Mouse (Mus musculus): ENCODE data around the gene Lrrc71. TPM values are rescaled to one million over a fixed set of nuclear protein-coding genes. Genes with fewer than 3 reads are reported as not detected.

Lrrc71 gene
- polyA plus RNA-seq, 1 experiment: 15.4 TPM

- H3K4me1 ChIP-seq (ENCODE audit: control insufficient read depth, insufficient read depth, low read length): no peaks in the 10 kb centered on the region
- H3K4me3 ChIP-seq (replicated peaks; ENCODE audit: extremely low read depth, low read depth, low read length): no peak overlapping the region
- 85% methylated on average over 11 of the region's 11 CpGs for WGBS
- TF ChIP-seq POLR2A (IDR thresholded peaks at IDR 0.05; ENCODE audit: borderline replicate concordance, extremely low read depth, low read depth, low read length): no peak
- no peak for TF ChIP-seq CTCF (IDR thresholded peaks at IDR 0.05; ENCODE audit: insufficient read depth, low read length)
- DNase-seq: no peak
Observed at GRCm38 (mm10) chr3:87733984-87734761, 14.3 kb downstream of the Lrrc71 start.

- DNase-seq: no peak
- TF ChIP-seq POLR2A (IDR thresholded peaks at IDR 0.05; ENCODE audit: borderline replicate concordance, extremely low read depth, low read depth, low read length): no peak
- no peak for TF ChIP-seq CTCF (IDR thresholded peaks at IDR 0.05; ENCODE audit: insufficient read depth, low read length)
- Histone ChIP-seq H3K4me3 (replicated peaks; ENCODE audit: extremely low read depth, low read depth, low read length) (no peak overlapping the region), H3K4me1 (ENCODE audit: control insufficient read depth, insufficient read depth, low read length) (no peaks in the 10 kb centered on the region)
- WGBS: 72% methylated on average over 4 of the region's 4 CpGs
Observed at GRCm38 (mm10) chr3:87733098-87733497, 15.3 kb downstream of the Lrrc71 start.

GRCm38 (mm10) chr3:87728696-87729095, 19.7 kb downstream of the Lrrc71 start:
- 78% methylated on average over 6 of the region's 6 CpGs for WGBS
- no peak for DNase-seq

DNA sequence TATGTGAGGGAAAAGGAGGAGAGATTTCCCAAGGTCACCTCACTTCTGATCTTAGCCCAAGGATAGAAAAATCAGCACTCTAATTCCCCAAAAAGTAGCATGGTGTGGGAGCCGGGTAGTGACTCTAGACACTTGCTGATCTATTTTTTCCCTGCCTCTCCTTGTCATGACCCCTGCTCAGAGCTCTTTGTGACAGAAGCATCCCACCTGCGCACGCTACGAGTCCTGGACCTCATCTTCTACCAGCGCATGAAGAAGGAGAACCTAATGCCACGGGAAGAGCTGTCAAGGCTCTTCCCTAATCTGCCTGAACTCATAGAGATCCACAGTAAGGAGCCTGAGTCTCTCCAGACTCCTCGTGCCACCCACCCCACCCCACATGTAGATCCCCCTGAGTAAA, 22.2 kb downstream of the Lrrc71 start:
- H3K4me1 ChIP-seq (ENCODE audit: control insufficient read depth, insufficient read depth, low read length): no peaks in the 10 kb centered on the region
- DNase-seq: no peak
- TF ChIP-seq POLR2A (IDR thresholded peaks at IDR 0.05; ENCODE audit: borderline replicate concordance, extremely low read depth, low read depth, low read length) (no peak), CTCF (IDR thresholded peaks at IDR 0.05; ENCODE audit: insufficient read depth, low read length) (no peak)
- no peak overlapping the region for H3K4me3 ChIP-seq (replicated peaks; ENCODE audit: extremely low read depth, low read depth, low read length)
- WGBS: 98% methylated on average over 7 of the region's 7 CpGs

More at GRCm38 (mm10) chr3:87728696-87729095, 19.7 kb downstream of the Lrrc71 start:
- no peaks in the 10 kb centered on the region for H3K4me1 ChIP-seq (ENCODE audit: control insufficient read depth, insufficient read depth, low read length)
- no peak for TF ChIP-seq CTCF (IDR thresholded peaks at IDR 0.05; ENCODE audit: insufficient read depth, low read length)
- no peak for TF ChIP-seq POLR2A (IDR thresholded peaks at IDR 0.05; ENCODE audit: borderline replicate concordance, extremely low read depth, low read depth, low read length)
- no peak overlapping the region for H3K4me3 ChIP-seq (replicated peaks; ENCODE audit: extremely low read depth, low read depth, low read length)

- Histone ChIP-seq H3K4me3 (replicated peaks; ENCODE audit: extremely low read depth, low read depth, low read length) (no peak overlapping the region), H3K4me1 (ENCODE audit: control insufficient read depth, insufficient read depth, low read length) (no peaks in the 10 kb centered on the region)
- 97% methylated on average over 16 of the region's 16 CpGs for WGBS
- no peak for TF ChIP-seq CTCF (IDR thresholded peaks at IDR 0.05; ENCODE audit: insufficient read depth, low read length)
- no peak for TF ChIP-seq POLR2A (IDR thresholded peaks at IDR 0.05; ENCODE audit: borderline replicate concordance, extremely low read depth, low read depth, low read length)
- no peak for DNase-seq
Observed at GRCm38 (mm10) chr3:87725396-87726160, 22.8 kb downstream of the Lrrc71 start.

DNA sequence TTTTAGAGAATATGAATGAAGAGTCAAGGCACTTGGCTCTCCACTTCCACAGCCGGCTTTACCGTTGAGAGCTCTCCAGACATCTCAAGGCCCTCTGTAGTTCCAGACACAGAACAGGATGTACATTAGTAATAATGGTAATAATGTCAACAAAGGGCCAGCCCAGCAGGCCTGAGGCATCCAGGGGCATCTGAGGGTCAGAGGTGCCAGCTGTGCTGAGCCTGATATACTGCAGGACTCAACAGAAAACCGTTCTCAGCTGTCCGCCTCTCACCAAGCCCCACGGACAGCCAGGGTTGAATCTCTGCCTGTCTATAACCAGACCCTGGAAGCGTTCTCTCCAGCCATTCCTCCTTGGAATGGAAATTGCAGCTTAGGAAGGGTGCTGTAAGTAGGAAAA, 23.9 kb downstream of the Lrrc71 start:
- H3K4me1 ChIP-seq (ENCODE audit: control insufficient read depth, insufficient read depth, low read length): no peaks in the 10 kb centered on the region
- WGBS: 55% methylated on average over 6 of the region's 6 CpGs
- TF ChIP-seq POLR2A (IDR thresholded peaks at IDR 0.05; ENCODE audit: borderline replicate concordance, extremely low read depth, low read depth, low read length) (no peak), CTCF (IDR thresholded peaks at IDR 0.05; ENCODE audit: insufficient read depth, low read length) (no peak)
- H3K4me3 ChIP-seq (replicated peaks; ENCODE audit: extremely low read depth, low read depth, low read length): no peak overlapping the region
- no peak for DNase-seq

DNA sequence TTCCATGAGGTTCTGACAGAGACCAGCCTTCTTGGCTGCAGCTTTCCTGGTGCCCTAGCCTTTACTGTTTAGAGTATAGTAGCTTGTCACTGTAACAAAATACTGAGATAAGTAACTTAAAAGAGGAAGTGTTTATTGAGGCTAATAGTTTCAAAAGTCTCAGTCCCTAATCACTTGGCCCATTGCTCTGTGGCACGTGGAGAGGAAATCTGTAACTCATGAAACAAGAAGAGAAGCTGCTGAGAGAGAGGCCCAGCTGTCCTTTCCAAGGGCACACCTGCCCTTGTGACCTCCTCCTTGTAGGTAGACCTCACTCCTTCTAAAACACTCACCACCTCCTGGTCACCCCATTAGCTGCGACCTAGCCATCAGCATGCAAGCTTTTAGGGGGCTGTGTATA, 29.9 kb downstream of the Lrrc71 start:
- TF ChIP-seq POLR2A (IDR thresholded peaks at IDR 0.05; ENCODE audit: borderline replicate concordance, extremely low read depth, low read depth, low read length) (no peak), CTCF (IDR thresholded peaks at IDR 0.05; ENCODE audit: insufficient read depth, low read length) (no peak)
- no peak for DNase-seq
- Histone ChIP-seq H3K4me1 (ENCODE audit: control insufficient read depth, insufficient read depth, low read length) (no peaks in the 10 kb centered on the region), H3K4me3 (replicated peaks; ENCODE audit: extremely low read depth, low read depth, low read length) (no peak overlapping the region)
- 54% methylated on average over 2 of the region's 2 CpGs for WGBS

Other genes starting within 250 kb of the Lrrc71 start
- gene Etv3, start 223.2 kb downstream of the Lrrc71 start, polyA plus RNA-seq (2012; rRNA removed): 16.7 and 17.8 TPM in 2 replicates
- 32.9 and 53.8 TPM in 2 replicates for gene Arhgef11, start 131.1 kb downstream of the Lrrc71 start, polyA plus RNA-seq (2012; rRNA removed)
- 0.56 and 0.87 TPM in 2 replicates for gene Ntrk1, start 46.5 kb upstream of the Lrrc71 start, polyA plus RNA-seq (2012; rRNA removed)
- gene Insrr, start 48.3 kb upstream of the Lrrc71 start, polyA plus RNA-seq (2012; rRNA removed): 0.19 and 0.66 TPM in 2 replicates
- gene Pear1, start 75.7 kb upstream of the Lrrc71 start, polyA plus RNA-seq (2012; rRNA removed): 87.2 and 112 TPM in 2 replicates
- gene Sh2d2a, start 98.1 kb upstream of the Lrrc71 start, polyA plus RNA-seq (2012; rRNA removed): 2.6 and 2.8 TPM in 2 replicates
- gene Prcc, start 137.0 kb upstream of the Lrrc71 start, polyA plus RNA-seq (2012; rRNA removed): 26.2 and 30.7 TPM in 2 replicates
- gene Hdgf, start 157.7 kb upstream of the Lrrc71 start, polyA plus RNA-seq (2012; rRNA removed): 51.6 and 82.6 TPM in 2 replicates
- 26.7 and 45.8 TPM in 2 replicates for gene Mrpl24, start 170.9 kb upstream of the Lrrc71 start, polyA plus RNA-seq (2012; rRNA removed)
- gene Isg20l2, start 181.7 kb upstream of the Lrrc71 start, polyA plus RNA-seq (2012; rRNA removed): 10.7 and 12.8 TPM in 2 replicates
- 28.3 and 29.7 TPM in 2 replicates for gene Rrnad1, start 182.1 kb upstream of the Lrrc71 start, polyA plus RNA-seq (2012; rRNA removed)
- gene Crabp2, start 200.0 kb upstream of the Lrrc71 start, polyA plus RNA-seq (2012; rRNA removed): 15.1 TPM in 1 of 2 replicates, not detected in the other
- 26.4 and 31.4 TPM in 2 replicates for gene Nes, start 222.5 kb upstream of the Lrrc71 start, polyA plus RNA-seq (2012; rRNA removed)

All from lung, adult 2 months (tissue).